Mouse (Mus musculus) spleen, adult 2 months (tissue): ENCODE measurements at regions not wholly inside any gene's neighbourhood (a gene's known extent, or its start where the extent isn't known, plus 50 kb on each side); places are given as distances from the start of the nearest gene placed in this dataset.

Experiments used
- CTCF ChIP-seq: fragments of 200-500 bp; IDR thresholded peaks from 2 replicates; pipeline ENCODE4 v1.5.1; 2011; ENCODE audit warnings: mild to moderate bottlenecking, inconsistent platforms; ENCODE audit not compliant: insufficient read depth, insufficient read length, insufficient replicate concordance; ENCODE audit errors: extremely low read depth
- POLR2A ChIP-seq: fragments of 200-500 bp; IDR thresholded peaks from 2 replicates; pipeline ENCODE4 v1.6.1; 2011; ENCODE audit warnings: low read depth, low read length, inconsistent platforms

- TF ChIP-seq CTCF: no peak
- TF ChIP-seq POLR2A: no peak
Measured at GRCm38 (mm10) chr15:24530065-24530464, 883.5 kb downstream of the Basp1 start.
